Mouse (Mus musculus) liver, postnatal 0 days (tissue): Measurements from ENCODE around the gene Pde1a.

Experiments used
- CTCF ChIP-seq: sonication (generic); IDR thresholded peaks from 2 replicates; pipeline ENCODE4 v1.5.1; 2016; ENCODE audit warnings: antibody characterized with exemption, low read depth
- EP300 ChIP-seq: IDR thresholded peaks from 2 replicates; pipeline ENCODE4 v1.6.1; 2016; ENCODE audit warnings: antibody characterized with exemption, low read depth, mild to moderate bottlenecking

- no peak for TF ChIP-seq EP300
- no peak for TF ChIP-seq CTCF
Observed at GRCm38 (mm10) chr2:79983778-79984177, 145.5 kb downstream of the Pde1a start.
